Mouse (Mus musculus): ENCODE results near the gene 1700019D03Rik.

Gene 1700019D03Rik

GRCm38 (mm10) chr1:53020079-53020478 lies at the start of gene 1700019D03Rik:
TSS of gene 1700019D03Rik (minus strand) at chr1:53020179.
- no peak for DNase-seq

GRCm38 (mm10) chr1:53063921-53064320 lies 43.9 kb upstream of the 1700019D03Rik start:
- DNase-seq, result no peak

DNA sequence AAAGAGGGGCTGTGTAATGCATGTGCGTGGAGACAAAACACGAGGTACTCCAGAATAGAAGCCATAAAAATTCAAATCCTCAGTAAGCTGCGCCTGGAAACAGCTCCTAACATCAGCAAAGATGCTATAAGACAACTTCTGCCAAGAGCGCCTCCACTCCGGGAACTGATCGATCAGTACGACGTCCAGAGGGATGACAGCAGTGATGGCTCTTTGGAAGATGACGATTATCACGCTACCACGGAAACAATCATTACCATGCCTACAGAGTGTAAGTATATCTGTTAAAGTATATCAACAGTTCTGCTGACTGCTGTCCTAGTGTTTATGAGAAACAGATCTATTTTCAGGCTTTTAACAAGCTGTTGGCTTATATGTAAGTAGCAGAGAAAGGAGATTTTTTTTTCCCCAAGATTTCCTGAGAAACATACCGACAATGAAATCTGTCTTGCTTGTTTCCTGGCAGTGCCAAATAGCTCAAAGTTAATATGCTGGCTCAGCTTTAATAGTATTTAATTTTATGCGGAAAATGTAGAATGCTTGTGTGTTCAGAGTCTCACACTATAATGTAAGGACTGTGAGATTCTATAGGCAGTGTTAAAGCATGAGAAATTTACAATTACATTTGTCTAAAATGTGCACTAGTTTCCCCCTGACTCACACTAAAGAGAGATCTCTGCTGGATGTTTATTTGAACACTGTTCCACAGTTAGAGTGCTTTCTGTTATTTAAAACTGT lies 42.1 kb upstream of the 1700019D03Rik start:
- no peak for DNase-seq

DNA sequence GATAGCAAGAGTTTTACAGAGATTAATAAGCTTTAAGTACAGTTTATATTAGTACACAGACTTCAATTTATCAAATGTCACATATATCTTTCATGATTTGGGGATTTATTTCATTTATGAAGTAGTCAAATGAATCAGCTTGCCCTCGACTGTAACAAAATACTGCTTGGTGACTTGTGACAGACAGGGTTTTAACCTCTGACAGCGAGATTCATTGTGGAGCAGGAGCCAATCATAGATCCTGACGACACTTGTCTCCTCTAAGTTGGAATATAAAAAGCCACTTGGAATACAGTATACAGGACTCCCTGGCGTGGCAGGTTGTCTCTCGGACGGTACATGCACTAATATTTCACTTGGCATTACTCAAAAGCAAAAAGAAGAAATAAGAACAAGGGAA lies 41.4 kb upstream of the 1700019D03Rik start, which contains the start of gene Mstn:
Gene Mstn, plus strand, starts transcription at position 301 of the 400 bp plus-strand sequence.
- DNase-seq, result no peak

DNA sequence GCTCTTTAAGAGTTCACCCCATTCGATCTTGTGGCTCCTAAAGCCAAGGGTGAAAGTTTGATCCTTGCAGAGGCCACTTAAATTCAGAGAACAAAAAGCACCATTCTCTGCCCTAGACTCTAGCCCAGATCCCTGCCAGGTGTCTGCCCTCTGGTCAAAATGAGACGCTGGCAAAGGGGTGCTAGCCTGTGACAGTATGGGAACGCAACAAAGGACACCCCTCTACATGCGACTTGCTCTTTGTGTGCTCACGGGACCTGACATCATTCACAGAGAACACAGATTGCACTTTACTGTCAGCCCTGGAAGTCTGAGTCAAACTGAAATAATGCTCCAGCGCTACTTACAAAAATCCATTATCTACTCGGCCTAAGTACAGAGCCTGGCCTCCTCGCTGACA lies 40.5 kb upstream of the 1700019D03Rik start:
- DNase-seq, result no peak

- DNase-seq, result no peak
Measured at GRCm38 (mm10) chr1:53059106-53059505, 39.1 kb upstream of the 1700019D03Rik start.

DNA sequence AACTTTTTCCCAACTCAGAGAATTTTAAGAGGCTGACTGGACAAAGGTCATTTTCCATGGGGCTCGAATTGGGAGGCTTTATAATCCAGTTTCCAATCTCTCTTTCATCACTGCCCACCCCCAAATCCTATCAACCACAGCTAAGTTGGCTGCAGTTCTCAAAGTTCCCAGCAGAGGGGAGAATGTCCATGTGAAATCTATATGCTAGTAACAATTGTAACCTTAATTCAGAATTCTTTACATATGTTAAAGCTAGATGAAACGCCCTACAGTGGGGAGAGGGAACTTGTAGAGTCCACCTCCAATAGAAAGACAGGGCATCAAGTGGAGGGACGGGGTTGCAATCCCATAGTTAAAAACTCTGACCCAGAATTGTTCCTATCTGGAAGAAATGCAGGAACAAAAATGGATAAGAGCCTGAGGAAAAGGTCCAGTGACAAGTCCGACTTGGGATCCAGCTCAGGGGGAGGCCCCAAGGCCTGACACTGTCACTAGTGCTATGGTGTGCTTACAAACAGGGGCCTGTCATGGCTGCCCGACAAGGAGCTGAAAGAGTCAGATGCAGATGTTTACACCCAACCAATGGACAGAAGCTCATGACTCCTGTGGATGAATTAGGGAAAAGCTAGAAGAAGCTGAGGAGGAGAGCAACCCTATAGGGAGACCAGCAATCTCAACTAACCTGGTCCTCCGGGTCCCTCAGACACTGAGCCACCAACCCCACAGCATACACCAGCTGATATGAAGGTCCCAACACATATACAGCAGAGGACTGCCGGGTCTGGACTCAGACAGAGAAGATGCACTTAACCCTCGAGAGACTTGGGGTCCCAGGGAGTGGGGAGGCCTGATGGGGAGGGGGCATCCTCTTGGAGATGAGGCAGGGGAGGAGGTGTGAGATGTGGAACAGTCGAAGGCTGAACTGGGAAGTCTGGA lies 33.4 kb upstream of the 1700019D03Rik start:
- DNase-seq, result peak; percentile 81

GRCm38 (mm10) chr1:53049763-53050427 lies 29.9 kb upstream of the 1700019D03Rik start:
- DNase-seq, result no peak

GRCm38 (mm10) chr1:53037443-53037871 lies 17.5 kb upstream of the 1700019D03Rik start:
- no peak for DNase-seq

DNA sequence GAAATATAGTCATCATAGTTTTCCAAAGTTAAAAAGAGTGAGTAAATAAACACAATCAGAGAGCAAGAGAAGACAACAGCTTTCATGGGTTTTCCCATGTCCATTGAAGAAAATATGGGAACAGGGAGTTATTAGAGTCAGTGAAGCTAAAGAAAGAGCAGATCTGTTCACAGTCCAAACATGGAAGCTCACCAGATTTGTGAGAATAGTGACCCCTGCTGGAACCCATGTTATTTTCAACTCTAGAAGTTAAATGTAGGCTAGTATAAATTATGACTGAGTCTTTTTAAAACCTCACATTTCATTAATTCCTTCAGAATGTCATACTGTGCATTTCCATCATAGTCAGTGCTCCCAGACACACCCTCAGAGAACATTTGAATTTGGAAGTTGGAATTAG lies 12.6 kb upstream of the 1700019D03Rik start:
- no peak for DNase-seq

DNA sequence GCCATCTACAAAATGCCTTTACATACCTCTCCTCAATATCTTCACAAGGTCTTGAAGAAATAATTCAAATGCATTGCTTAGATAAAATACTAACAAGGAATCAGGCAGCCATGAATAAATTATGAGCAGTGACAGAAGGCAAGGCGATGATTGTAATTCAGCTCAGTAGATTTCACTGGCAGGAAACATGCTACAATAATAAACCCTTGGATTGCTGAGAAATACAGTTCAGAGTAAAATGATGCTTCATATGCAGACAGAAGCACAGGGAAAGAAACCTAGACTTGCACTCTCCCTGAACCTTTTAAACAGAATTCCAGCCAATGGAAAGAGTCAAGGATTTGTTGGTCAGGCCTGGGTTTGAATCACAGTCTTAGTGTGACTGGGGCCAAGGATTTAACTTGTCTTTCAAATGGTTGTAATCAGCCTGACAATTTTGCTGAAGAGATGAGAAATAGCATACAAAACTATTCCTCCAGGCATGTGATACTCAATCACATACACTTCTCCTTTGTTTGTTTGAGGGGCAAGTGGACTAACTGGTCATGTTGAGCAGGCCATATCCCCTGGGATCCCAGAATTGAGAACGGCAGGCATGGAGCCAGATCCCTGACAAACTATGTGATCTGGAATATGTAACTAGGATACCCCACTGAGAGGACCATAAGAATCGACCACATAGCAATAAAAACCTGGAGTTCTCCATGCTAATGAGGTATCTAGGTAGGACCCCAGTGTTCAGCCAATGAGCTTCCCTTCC lies 1.1 kb downstream of the 1700019D03Rik start:
- DNase-seq, result no peak

GRCm38 (mm10) chr1:53015606-53016005 lies 4.4 kb downstream of the 1700019D03Rik start:
- no peak for DNase-seq

DNA sequence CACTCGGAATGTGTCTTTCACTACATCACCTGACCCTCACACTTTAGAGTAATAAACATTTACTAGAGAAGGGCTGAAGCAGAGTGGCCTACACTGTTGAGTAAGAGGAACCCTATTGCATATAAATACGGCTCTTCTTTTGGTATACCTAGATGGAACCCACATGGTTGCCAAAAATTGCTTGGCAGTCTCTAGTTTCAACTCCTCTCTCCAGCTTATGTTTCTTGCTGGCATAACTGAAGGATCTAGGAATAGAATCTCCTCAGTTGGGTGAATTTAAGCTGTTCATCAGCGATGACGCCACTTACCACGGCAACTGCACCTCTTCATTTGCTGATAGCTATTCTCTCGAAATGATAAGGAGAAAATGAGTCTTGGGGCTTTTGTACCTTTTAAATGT lies 5.3 kb downstream of the 1700019D03Rik start:
- DNase-seq, result no peak

- DNase-seq, result no peak
Measured at GRCm38 (mm10) chr1:52986692-52987091, 33.3 kb downstream of the 1700019D03Rik start.

GRCm38 (mm10) chr1:52973198-52973597 lies 46.8 kb downstream of the 1700019D03Rik start:
- DNase-seq, result no peak

GRCm38 (mm10) chr1:52971881-52972503 lies 48.0 kb downstream of the 1700019D03Rik start:
- DNase-seq, result no peak

- peak; percentile 26 for DNase-seq
Measured at GRCm38 (mm10) chr1:52964581-52964980, 55.4 kb downstream of the 1700019D03Rik start.

DNA sequence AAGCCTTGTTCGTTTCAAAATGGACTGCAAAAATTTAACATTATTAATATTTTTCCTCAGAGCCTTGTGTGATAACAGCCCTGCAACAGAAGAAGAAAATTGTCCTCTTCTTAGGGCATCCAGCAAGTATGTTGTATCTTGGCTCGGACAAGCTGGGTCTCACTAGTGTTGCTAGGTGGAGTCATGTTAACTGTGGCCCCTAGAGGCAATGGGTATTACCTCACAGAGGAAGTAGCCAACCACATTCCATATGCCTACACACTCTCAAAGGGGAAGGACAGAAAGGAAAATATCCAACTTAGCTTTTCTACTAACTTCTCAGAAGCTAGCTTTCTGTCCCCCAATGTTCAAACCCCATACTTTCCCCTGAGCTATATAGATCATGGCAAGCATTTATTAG lies 56.9 kb downstream of the 1700019D03Rik start:
- DNase-seq, result no peak

DNA sequence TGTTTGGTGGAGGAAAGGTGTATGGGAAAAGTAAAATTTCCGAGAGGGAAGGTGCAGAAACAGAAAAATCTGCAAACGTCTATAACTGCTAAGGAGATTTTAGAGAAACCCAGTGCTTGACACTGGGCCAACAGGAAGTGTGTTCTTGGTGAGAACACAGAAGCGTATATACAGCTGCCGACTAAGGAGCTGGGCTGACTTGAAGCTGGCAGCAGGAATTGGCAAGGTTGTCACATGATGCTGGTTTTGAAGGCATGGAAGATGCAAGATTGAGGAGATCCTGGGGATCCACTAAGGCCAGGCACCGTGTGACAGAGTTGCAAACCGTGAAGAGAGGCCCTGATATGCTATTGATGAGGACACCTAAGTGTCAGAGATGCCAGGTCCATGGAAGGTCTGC lies 59.8 kb downstream of the 1700019D03Rik start:
- DNase-seq, result no peak

GRCm38 (mm10) chr1:52956746-52957145 lies 63.2 kb downstream of the 1700019D03Rik start:
- no peak for DNase-seq

GRCm38 (mm10) chr1:52955102-52955501 lies 64.9 kb downstream of the 1700019D03Rik start:
- peak; percentile 83 for DNase-seq

GRCm38 (mm10) chr1:52954456-52954855 lies 65.5 kb downstream of the 1700019D03Rik start:
- no peak for DNase-seq

Data from thymus, postnatal 4 days (tissue).